Mouse (Mus musculus) urinary bladder, postnatal 25 days (tissue): ENCODE results near the gene Cmtm7.
A peak's percentile ranks its signal among the peaks of the same experiment; 100 is the strongest.

Experiments
- DNase-seq: peaks from one replicate; pipeline ENCODE4 v3.0.0; 2022; ENCODE audit warnings: low spot score

Cmtm7 gene

GRCm38 (mm10) chr9:114794491-114794890, 12.8 kb upstream of the Cmtm7 start:
- DNase-seq = no peak

- no peak for DNase-seq
Observed at GRCm38 (mm10) chr9:114793764-114794295, 12.2 kb upstream of the Cmtm7 start.

GRCm38 (mm10) chr9:114789989-114790388, 8.3 kb upstream of the Cmtm7 start:
- no peak for DNase-seq

- DNase-seq = no peak
Observed at GRCm38 (mm10) chr9:114789557-114789956, 7.9 kb upstream of the Cmtm7 start.

- DNase-seq = no peak
Observed at GRCm38 (mm10) chr9:114788697-114789096, 7.0 kb upstream of the Cmtm7 start.

- DNase-seq = no peak
Observed at GRCm38 (mm10) chr9:114787716-114788115, 6.1 kb upstream of the Cmtm7 start.

- no peak for DNase-seq
Observed at GRCm38 (mm10) chr9:114787134-114787533, 5.5 kb upstream of the Cmtm7 start.

- no peak for DNase-seq
Observed at GRCm38 (mm10) chr9:114785432-114786125, 3.9 kb upstream of the Cmtm7 start.

- peak; percentile 31 for DNase-seq
Observed at GRCm38 (mm10) chr9:114780746-114781525, 720 bp downstream of the Cmtm7 start.

GRCm38 (mm10) chr9:114779984-114780745, 1.5 kb downstream of the Cmtm7 start:
- DNase-seq = no peak

GRCm38 (mm10) chr9:114778877-114779276, 2.8 kb downstream of the Cmtm7 start:
- DNase-seq = no peak

- DNase-seq = no peak
Observed at GRCm38 (mm10) chr9:114778047-114778390, 3.6 kb downstream of the Cmtm7 start.

- DNase-seq = no peak
Observed at GRCm38 (mm10) chr9:114777178-114778046, 4.2 kb downstream of the Cmtm7 start.

- DNase-seq = no peak
Observed at GRCm38 (mm10) chr9:114776361-114776760, 5.3 kb downstream of the Cmtm7 start.

- DNase-seq = no peak
Observed at GRCm38 (mm10) chr9:114775272-114775671, 6.4 kb downstream of the Cmtm7 start.

GRCm38 (mm10) chr9:114774629-114775028, 7.0 kb downstream of the Cmtm7 start:
- no peak for DNase-seq

GRCm38 (mm10) chr9:114771565-114771964, 10.1 kb downstream of the Cmtm7 start:
- DNase-seq = no peak

- no peak for DNase-seq
Observed at GRCm38 (mm10) chr9:114770224-114770623, 11.4 kb downstream of the Cmtm7 start.

- no peak for DNase-seq
Observed at GRCm38 (mm10) chr9:114768066-114768465, 13.6 kb downstream of the Cmtm7 start.

- no peak for DNase-seq
Observed at GRCm38 (mm10) chr9:114767507-114767906, 14.1 kb downstream of the Cmtm7 start.

- DNase-seq = no peak
Observed at GRCm38 (mm10) chr9:114767030-114767429, 14.6 kb downstream of the Cmtm7 start.

GRCm38 (mm10) chr9:114763341-114763740, 18.3 kb downstream of the Cmtm7 start:
- DNase-seq = no peak
